Mouse (Mus musculus) limb, embryonic 12.5 days (tissue): Measurements from ENCODE around the gene Angptl2. TPM values are rescaled to one million over a fixed set of nuclear protein-coding genes. Genes with fewer than 3 reads are reported as not detected.
A peak's percentile ranks its signal among the peaks of the same experiment; 100 is the strongest.

ENCODE experiments used
- ATAC-seq: fragments of 200-750 bp; cut with Nextera tagmentation; 2 replicates; pipeline ENCODE4 v1.8.0; 2017; ENCODE audit warnings: low read depth, moderate TSS enrichment; ENCODE audit not compliant: insufficient number of reproducible peaks, insufficient read depth, low FRiP score, low TSS enrichment
- H3K27ac ChIP-seq: fragments of 300-500 bp; sonication (generic); 2 replicates; pipeline ENCODE4 v1.5.1; 2016; ENCODE audit warnings: mild to moderate bottlenecking, moderate library complexity
- H3K27me3 ChIP-seq: fragments of 300-500 bp; sonication (generic); 2 replicates; pipeline ENCODE4 v1.6.1; 2016; ENCODE audit warnings: mild to moderate bottlenecking, moderate library complexity
- H3K36me3 ChIP-seq: fragments of 300-500 bp; sonication (generic); 2 replicates; pipeline ENCODE4 v1.6.1; 2016; ENCODE audit warnings: mild to moderate bottlenecking, moderate library complexity
- H3K4me1 ChIP-seq: fragments of 300-500 bp; sonication (generic); replicated peaks from 2 replicates; pipeline ENCODE4 v1.6.1; 2016
- H3K4me2 ChIP-seq: fragments of 300-500 bp; sonication (generic); 2 replicates; pipeline ENCODE4 v1.6.1; 2016; ENCODE audit warnings: mild to moderate bottlenecking, moderate library complexity
- H3K4me3 ChIP-seq: fragments of 300-500 bp; sonication (generic); replicated peaks from 2 replicates; pipeline ENCODE4 v1.5.1; 2016; ENCODE audit warnings: mild to moderate bottlenecking
- H3K9ac ChIP-seq: fragments of 300-500 bp; sonication (generic); replicated peaks from 2 replicates; pipeline ENCODE4 v1.6.1; 2016; ENCODE audit warnings: mild to moderate bottlenecking, moderate library complexity
- H3K9me3 ChIP-seq: fragments of 300-500 bp; sonication (generic); 2 replicates; pipeline ENCODE4 v1.6.1; 2016; ENCODE audit warnings: mild to moderate bottlenecking, moderate library complexity
- WGBS: fragments of 180-500 bp; shearing (Covaris S2); methylation state at CpG from one replicate; pipeline ENCODE4 v1.1.7; 2016; 5-methylcytosine and 5-hydroxymethylcytosine counted together
- polyA plus RNA-seq: library from polyadenylated mRNA; unstranded; fragments of >200 nt; fragmentation: Nextera tagmentation; extraction: Ambion mirVana; gene quantifications from 2 replicates; pipeline ENCODE4 v1.2.1, GENCODE M21; 2016

Gene Angptl2
- polyA plus RNA-seq, 1 experiment from 2014 or later: 54.7 TPM

DNA sequence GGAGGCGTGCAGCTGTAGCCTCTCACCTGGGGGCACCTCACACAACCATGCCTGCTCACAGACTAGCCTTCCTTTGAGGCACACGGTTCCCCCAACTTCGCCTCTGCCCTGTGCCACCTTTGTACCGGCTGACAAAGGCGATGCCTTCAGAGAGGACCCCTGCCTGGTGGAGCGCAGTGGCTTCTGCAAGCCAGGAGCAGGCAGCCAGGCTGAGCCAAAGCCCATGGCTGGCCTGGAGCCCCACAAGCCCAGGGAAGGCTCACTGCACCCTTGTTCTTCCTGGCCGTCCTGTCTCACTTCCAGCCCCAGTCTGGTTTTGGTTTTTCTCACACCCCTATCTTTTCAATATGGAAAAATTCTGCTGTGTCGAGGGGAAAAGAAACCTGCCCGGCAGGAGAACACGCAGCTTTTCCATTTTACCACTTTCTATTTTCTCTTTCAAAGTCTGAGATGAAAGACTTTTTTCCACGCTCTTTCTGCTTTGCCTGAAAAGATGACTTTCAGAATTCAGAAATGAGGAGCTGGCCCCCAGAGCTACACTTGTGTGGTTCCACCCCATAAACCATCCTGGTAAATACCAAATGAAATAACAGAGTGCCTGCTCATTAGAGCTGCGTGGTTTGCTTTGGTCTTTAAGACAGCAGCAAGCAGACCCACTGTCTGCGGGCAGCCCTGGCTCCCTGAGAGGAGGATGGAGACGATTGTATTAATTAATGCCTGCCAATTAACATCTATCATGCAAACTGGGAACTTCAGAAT lies 36.5 kb upstream of the Angptl2 start:
- Histone ChIP-seq H3K4me1 (peaks cover 42% of the 10 kb centered on the region), H3K4me3 (no peak overlapping the region), H3K4me2 (0 out of 2 replicates have a peak overlapping the region, but pooled peaks have one; percentile 13), H3K27me3 (no peaks in the 10 kb centered on the region), H3K36me3 (no peaks in the 10 kb centered on the region), H3K9me3 (no peaks in the 10 kb centered on the region), H3K27ac (peak overlapping the region; percentile 96), H3K9ac (no peak overlapping the region; the same call in 1 of the 2 replicates)
- ATAC-seq: no peak
- 41% methylated on average over 14 of the region's 14 CpGs for WGBS

- Histone ChIP-seq H3K9me3 (no peaks in the 10 kb centered on the region), H3K27me3 (no peaks in the 10 kb centered on the region), H3K9ac (no peak overlapping the region), H3K27ac (peak overlapping the region; percentile 96), H3K4me1 (peaks cover 42% of the 10 kb centered on the region), H3K4me3 (no peak overlapping the region), H3K4me2 (peak overlapping the region; percentile 15; the same call in 1 of the 2 replicates), H3K36me3 (no peaks in the 10 kb centered on the region)
- 0 out of 2 replicates have a peak, but pooled peaks have one; percentile 24 for ATAC-seq
- 21% methylated on average over 16 of the region's 16 CpGs for WGBS
Measured at GRCm38 (mm10) chr2:33179930-33180630, 35.8 kb upstream of the Angptl2 start.

GRCm38 (mm10) chr2:33183321-33183720 lies 32.5 kb upstream of the Angptl2 start:
- H3K9ac ChIP-seq: no peak overlapping the region
- ATAC-seq: no peak
- no peaks in the 10 kb centered on the region for H3K36me3 ChIP-seq
- no peak overlapping the region for H3K4me3 ChIP-seq
- H3K9me3 ChIP-seq: no peaks in the 10 kb centered on the region
- WGBS: 92% methylated on average over 7 of the region's 7 CpGs
- no peak overlapping the region for H3K27ac ChIP-seq
- no peaks in the 10 kb centered on the region for H3K27me3 ChIP-seq
- no peak overlapping the region for H3K4me2 ChIP-seq
- H3K4me1 ChIP-seq: peaks cover 39% of the 10 kb centered on the region

GRCm38 (mm10) chr2:33184641-33185040 lies 31.2 kb upstream of the Angptl2 start:
- no peaks in the 10 kb centered on the region for H3K27me3 ChIP-seq
- no peak overlapping the region for H3K4me3 ChIP-seq
- H3K9ac ChIP-seq: no peak overlapping the region
- H3K4me2 ChIP-seq: no peak overlapping the region
- 0 out of 2 replicates have a peak overlapping the region, but pooled peaks have one; percentile 4 for H3K27ac ChIP-seq
- H3K4me1 ChIP-seq: peaks cover 26% of the 10 kb centered on the region
- 66% methylated on average over 10 of the region's 10 CpGs for WGBS
- no peaks in the 10 kb centered on the region for H3K9me3 ChIP-seq
- no peaks in the 10 kb centered on the region for H3K36me3 ChIP-seq
- ATAC-seq: no peak

- peaks cover 19% of the 10 kb centered on the region for H3K4me1 ChIP-seq
- H3K4me3 ChIP-seq: no peak overlapping the region
- 72% methylated on average over 7 of the region's 7 CpGs for WGBS
- no peak overlapping the region for H3K4me2 ChIP-seq
- H3K27me3 ChIP-seq: no peaks in the 10 kb centered on the region
- H3K9me3 ChIP-seq: no peaks in the 10 kb centered on the region
- no peaks in the 10 kb centered on the region for H3K36me3 ChIP-seq
- H3K9ac ChIP-seq: no peak overlapping the region
- H3K27ac ChIP-seq: no peak overlapping the region
- ATAC-seq: no peak
Measured at GRCm38 (mm10) chr2:33185258-33185657, 30.6 kb upstream of the Angptl2 start.

GRCm38 (mm10) chr2:33186505-33186904 lies 29.4 kb upstream of the Angptl2 start:
- H3K4me3 ChIP-seq: no peak overlapping the region
- H3K4me1 ChIP-seq: peaks cover 13% of the 10 kb centered on the region
- WGBS: 69% methylated on average over 7 of the region's 7 CpGs
- no peak overlapping the region for H3K27ac ChIP-seq
- H3K4me2 ChIP-seq: no peak overlapping the region
- H3K36me3 ChIP-seq: no peaks in the 10 kb centered on the region
- no peak for ATAC-seq
- no peaks in the 10 kb centered on the region for H3K27me3 ChIP-seq
- H3K9ac ChIP-seq: no peak overlapping the region
- no peaks in the 10 kb centered on the region for H3K9me3 ChIP-seq

GRCm38 (mm10) chr2:33187874-33188273 lies 28.0 kb upstream of the Angptl2 start:
- no peak overlapping the region for H3K4me2 ChIP-seq
- no peaks in the 10 kb centered on the region for H3K36me3 ChIP-seq
- peaks cover 13% of the 10 kb centered on the region for H3K4me1 ChIP-seq
- no peak overlapping the region for H3K9ac ChIP-seq
- H3K4me3 ChIP-seq: no peak overlapping the region
- 75% methylated on average over 2 of the region's 2 CpGs for WGBS
- no peak for ATAC-seq
- no peaks in the 10 kb centered on the region for H3K27me3 ChIP-seq
- H3K27ac ChIP-seq: no peak overlapping the region
- no peaks in the 10 kb centered on the region for H3K9me3 ChIP-seq

DNA sequence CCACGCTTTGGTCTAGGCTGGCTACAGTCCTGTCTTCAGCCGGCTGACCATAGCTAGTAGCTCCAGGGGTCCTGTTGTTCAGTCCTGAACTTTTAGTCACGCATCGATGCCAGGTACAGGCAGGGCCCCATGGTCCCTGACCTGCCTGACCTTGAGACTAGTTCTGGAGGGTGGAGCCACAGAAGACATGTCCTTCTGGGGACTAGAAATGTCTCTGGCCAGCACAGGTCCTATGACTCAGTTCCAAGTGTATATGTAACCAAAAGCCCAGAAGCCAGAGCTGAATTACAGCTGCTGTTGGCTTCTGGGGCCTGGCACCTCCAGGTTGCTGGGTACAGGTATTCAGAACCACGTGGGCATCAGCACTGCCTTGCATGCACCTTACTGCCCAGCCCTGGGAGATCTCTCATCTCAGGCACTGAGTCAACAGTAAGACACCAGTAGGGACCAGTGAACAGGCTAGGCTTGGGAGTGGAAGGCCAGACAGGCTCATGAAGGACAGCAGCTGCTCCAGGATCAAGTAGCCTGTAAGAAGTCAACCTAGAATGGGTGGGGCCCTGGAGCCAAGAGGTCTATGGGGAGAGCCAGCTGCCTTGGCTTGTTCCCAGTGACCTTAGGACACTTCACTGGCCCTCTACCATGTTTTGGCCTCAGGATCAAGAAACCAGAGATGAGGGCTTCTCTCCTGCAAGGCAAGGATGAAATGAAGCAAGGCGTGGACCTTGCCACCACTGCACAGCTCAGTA lies 26.8 kb upstream of the Angptl2 start:
- no peak overlapping the region for H3K4me3 ChIP-seq
- H3K9me3 ChIP-seq: no peaks in the 10 kb centered on the region
- H3K4me2 ChIP-seq: no peak overlapping the region
- H3K4me1 ChIP-seq: peaks cover 13% of the 10 kb centered on the region
- WGBS: 86% methylated on average over 6 of the region's 6 CpGs
- no peaks in the 10 kb centered on the region for H3K27me3 ChIP-seq
- no peak overlapping the region for H3K27ac ChIP-seq
- ATAC-seq: no peak
- no peak overlapping the region for H3K9ac ChIP-seq
- H3K36me3 ChIP-seq: no peaks in the 10 kb centered on the region

DNA sequence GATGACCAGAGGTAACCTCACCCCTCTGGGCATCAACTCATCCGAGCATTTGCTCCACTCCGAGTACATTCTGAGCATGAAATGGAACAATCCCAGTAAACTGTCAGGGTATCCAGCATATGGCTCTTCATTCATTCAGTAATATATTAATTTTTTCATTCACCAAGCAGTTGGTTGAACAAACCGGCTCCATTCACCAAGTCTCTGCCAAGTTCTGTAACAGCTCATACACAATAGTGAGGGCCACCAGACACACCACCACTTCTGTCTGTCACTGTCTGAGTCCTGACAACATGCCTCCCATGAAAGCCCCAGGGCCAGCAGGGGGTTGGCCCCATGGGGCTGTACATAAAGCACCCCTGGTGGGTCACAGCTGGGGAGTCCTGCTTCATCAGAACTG lies 25.9 kb upstream of the Angptl2 start:
- 85% methylated on average over 3 of the region's 3 CpGs for WGBS
- Histone ChIP-seq H3K4me1 (peaks cover 13% of the 10 kb centered on the region), H3K9me3 (no peaks in the 10 kb centered on the region), H3K4me3 (no peak overlapping the region), H3K27ac (no peak overlapping the region), H3K36me3 (no peaks in the 10 kb centered on the region), H3K4me2 (no peak overlapping the region), H3K27me3 (no peaks in the 10 kb centered on the region), H3K9ac (no peak overlapping the region)
- no peak for ATAC-seq

GRCm38 (mm10) chr2:33200368-33201068 lies 15.4 kb upstream of the Angptl2 start:
- ATAC-seq: no peak
- H3K36me3 ChIP-seq: no peaks in the 10 kb centered on the region
- no peak overlapping the region for H3K27ac ChIP-seq
- 65% methylated on average over 14 of the region's 14 CpGs for WGBS
- no peak overlapping the region for H3K9ac ChIP-seq
- peaks cover 37% of the 10 kb centered on the region for H3K4me1 ChIP-seq
- H3K27me3 ChIP-seq: no peaks in the 10 kb centered on the region
- no peak overlapping the region for H3K4me3 ChIP-seq
- no peaks in the 10 kb centered on the region for H3K9me3 ChIP-seq
- no peak overlapping the region for H3K4me2 ChIP-seq

DNA sequence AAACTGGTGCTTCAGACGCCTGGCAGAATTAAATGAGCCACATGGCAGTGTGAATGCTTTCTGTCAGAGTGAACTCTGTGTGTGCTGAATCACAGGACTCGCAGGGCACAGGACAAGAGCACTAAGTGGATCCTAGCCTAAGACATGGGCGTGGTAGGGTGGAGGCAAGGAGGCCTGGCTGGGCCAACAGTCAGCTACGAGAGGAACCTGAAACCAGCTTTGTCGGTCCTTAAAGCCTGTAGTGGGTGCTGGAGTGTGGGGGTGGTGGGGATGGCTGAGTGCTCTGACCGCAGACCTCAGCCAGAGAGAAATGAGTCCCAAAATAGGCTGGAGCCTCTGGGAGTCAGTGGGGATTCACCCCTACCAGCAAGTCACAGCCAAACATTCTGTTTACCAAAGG lies 12.6 kb upstream of the Angptl2 start:
- H3K9ac ChIP-seq: no peak overlapping the region
- no peak overlapping the region for H3K4me2 ChIP-seq
- 38% methylated on average over 6 of the region's 6 CpGs for WGBS
- H3K27ac ChIP-seq: no peak overlapping the region
- ATAC-seq: no peak
- H3K36me3 ChIP-seq: no peaks in the 10 kb centered on the region
- peaks cover 58% of the 10 kb centered on the region for H3K4me1 ChIP-seq
- H3K27me3 ChIP-seq: no peaks in the 10 kb centered on the region
- no peaks in the 10 kb centered on the region for H3K9me3 ChIP-seq
- no peak overlapping the region for H3K4me3 ChIP-seq
